Mouse (Mus musculus): Measurements from ENCODE around the gene Ppp2r2c. TPM values are rescaled to one million over a fixed set of nuclear protein-coding genes. Genes with fewer than 3 reads are reported as not detected.

Gene Ppp2r2c
- total and polyA plus RNA-seq, 3 experiments: 0.06 to 0.96 (median 0.78) TPM

- no peaks in the 10 kb centered on the region for H3K79me2 ChIP-seq (replicated peaks; ENCODE audit: control insufficient read depth, insufficient read depth, low read length)
- H3K4me1 ChIP-seq (ENCODE audit: control insufficient read depth, insufficient read depth, low read length): no peaks in the 10 kb centered on the region
- no peak overlapping the region for H3K4me3 ChIP-seq
- H3K36me3 ChIP-seq (ENCODE audit: control insufficient read depth, insufficient read depth, low read length): no peaks in the 10 kb centered on the region
- intact Hi-C loops (cut with DNase I): no loop called here
- no peak overlapping the region for H3K27ac ChIP-seq
- H3K9ac ChIP-seq (ENCODE audit: low read depth, low read length): no peak overlapping the region
- WGBS: 80% methylated on average over 6 of the region's 6 CpGs
- peaks cover 16% of the 10 kb centered on the region for H3K27me3 ChIP-seq (ENCODE audit: control insufficient read depth, insufficient read depth, low read length)
- DNase-seq: no peak
- no peak for TF ChIP-seq CTCF (IDR thresholded peaks at IDR 0.05)
Measured at GRCm38 (mm10) chr5:36870916-36871315, 2.6 kb downstream of the Ppp2r2c start.

- no peak overlapping the region for H3K27ac ChIP-seq
- H3K4me3 ChIP-seq: no peak overlapping the region
- H3K9ac ChIP-seq (ENCODE audit: low read depth, low read length): no peak overlapping the region
- TF ChIP-seq CTCF (IDR thresholded peaks at IDR 0.05) (no peak), EP300 (IDR thresholded peaks at IDR 0.05; ENCODE audit: insufficient read depth, low read depth, low read length) (no peak), POLR2A (IDR thresholded peaks at IDR 0.05; ENCODE audit: insufficient read depth, low read depth, low read length) (no peak)
- peaks cover 1% of the 10 kb centered on the region; the same call in 1 of the 2 replicates for H3K27me3 ChIP-seq (ENCODE audit: control insufficient read depth, insufficient read depth, low read length)
- no peaks in the 10 kb centered on the region for H3K79me2 ChIP-seq (replicated peaks; ENCODE audit: control insufficient read depth, insufficient read depth, low read length)
- H3K4me1 ChIP-seq (ENCODE audit: control insufficient read depth, insufficient read depth, low read length): no peaks in the 10 kb centered on the region
- WGBS: 60% methylated on average over 4 of the region's 4 CpGs
- no peaks in the 10 kb centered on the region for H3K36me3 ChIP-seq (ENCODE audit: control insufficient read depth, insufficient read depth, low read length)
- DNase-seq: no peak
- intact Hi-C loops (cut with DNase I): no loop called here
Measured at GRCm38 (mm10) chr5:36875956-36876355, 7.6 kb downstream of the Ppp2r2c start.

- H3K27me3 ChIP-seq (ENCODE audit: control insufficient read depth, insufficient read depth, low read length): peaks cover 1% of the 10 kb centered on the region; the same call in 1 of the 2 replicates
- H3K4me1 ChIP-seq (ENCODE audit: control insufficient read depth, insufficient read depth, low read length): no peaks in the 10 kb centered on the region
- no peak for DNase-seq
- no peak overlapping the region for H3K9ac ChIP-seq (ENCODE audit: low read depth, low read length)
- no peaks in the 10 kb centered on the region for H3K36me3 ChIP-seq (ENCODE audit: control insufficient read depth, insufficient read depth, low read length)
- 66% methylated on average over 7 of the region's 7 CpGs for WGBS
- no peak for TF ChIP-seq EP300 (IDR thresholded peaks at IDR 0.05; ENCODE audit: insufficient read depth, low read depth, low read length)
- TF ChIP-seq POLR2A (IDR thresholded peaks at IDR 0.05; ENCODE audit: insufficient read depth, low read depth, low read length): no peak
- no peak for TF ChIP-seq CTCF (IDR thresholded peaks at IDR 0.05)
- intact Hi-C loops (cut with DNase I): no loop called here
- H3K27ac ChIP-seq: no peak overlapping the region
- no peak overlapping the region for H3K4me3 ChIP-seq
- H3K79me2 ChIP-seq (replicated peaks; ENCODE audit: control insufficient read depth, insufficient read depth, low read length): no peaks in the 10 kb centered on the region
Measured at GRCm38 (mm10) chr5:36876777-36877396, 8.6 kb downstream of the Ppp2r2c start.

DNA sequence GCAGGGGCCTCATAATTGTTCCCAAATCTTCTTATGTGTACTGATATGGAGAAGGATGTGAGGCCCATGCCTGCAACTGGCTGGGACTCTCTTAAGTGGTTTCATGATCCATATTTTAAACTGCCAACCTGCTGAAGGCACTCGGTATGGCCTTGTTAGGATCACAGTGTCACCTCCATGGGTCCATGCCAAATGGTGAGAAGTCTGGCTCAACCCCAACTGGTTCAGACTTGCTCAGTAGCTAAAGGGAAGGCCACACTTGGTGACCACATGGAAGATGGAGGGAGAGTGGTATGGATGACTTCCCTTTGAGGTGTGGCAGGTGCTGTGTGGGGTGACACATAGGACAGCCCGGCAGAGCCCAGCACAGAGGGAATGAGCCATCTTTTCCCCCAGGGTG is 9.3 kb downstream of the Ppp2r2c start:
- Histone ChIP-seq H3K9ac (ENCODE audit: low read depth, low read length) (no peak overlapping the region), H3K4me1 (ENCODE audit: control insufficient read depth, insufficient read depth, low read length) (no peaks in the 10 kb centered on the region), H3K27me3 (ENCODE audit: control insufficient read depth, insufficient read depth, low read length) (0 out of 2 replicates have a peak, but pooled peaks cover 1% of the 10 kb centered on the region), H3K27ac (no peak overlapping the region), H3K79me2 (replicated peaks; ENCODE audit: control insufficient read depth, insufficient read depth, low read length) (no peaks in the 10 kb centered on the region), H3K36me3 (ENCODE audit: control insufficient read depth, insufficient read depth, low read length) (no peaks in the 10 kb centered on the region), H3K4me3 (no peak overlapping the region)
- 58% methylated on average over 2 of the region's 2 CpGs for WGBS
- no peak for DNase-seq
- intact Hi-C loops (cut with DNase I): no loop called here
- TF ChIP-seq POLR2A (IDR thresholded peaks at IDR 0.05; ENCODE audit: insufficient read depth, low read depth, low read length) (no peak), EP300 (IDR thresholded peaks at IDR 0.05; ENCODE audit: insufficient read depth, low read depth, low read length) (no peak), CTCF (IDR thresholded peaks at IDR 0.05) (no peak)

DNA sequence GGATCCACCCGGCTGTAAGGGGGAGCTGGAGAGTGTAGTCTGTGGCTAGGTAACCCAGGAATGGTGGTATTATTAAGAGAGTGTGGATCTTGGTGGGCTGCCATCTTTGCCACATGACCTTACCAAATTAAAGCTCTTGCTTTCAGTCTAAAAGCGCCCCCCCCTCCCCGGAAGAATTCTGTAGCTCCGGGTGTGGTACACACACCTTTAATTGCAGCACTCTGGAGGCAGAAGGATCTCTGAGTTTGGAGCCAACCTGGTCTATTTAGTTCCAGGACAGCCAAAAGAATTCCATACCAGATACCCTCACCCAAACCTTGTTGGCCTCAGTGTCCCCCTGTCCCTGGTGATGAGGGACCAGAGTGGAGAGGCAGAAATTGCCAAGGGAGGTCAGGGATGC is 10.5 kb downstream of the Ppp2r2c start:
- Histone ChIP-seq H3K4me3 (no peak overlapping the region), H3K4me1 (ENCODE audit: control insufficient read depth, insufficient read depth, low read length) (no peaks in the 10 kb centered on the region), H3K36me3 (ENCODE audit: control insufficient read depth, insufficient read depth, low read length) (no peaks in the 10 kb centered on the region), H3K27me3 (ENCODE audit: control insufficient read depth, insufficient read depth, low read length) (0 out of 2 replicates have a peak, but pooled peaks cover 1% of the 10 kb centered on the region), H3K79me2 (replicated peaks; ENCODE audit: control insufficient read depth, insufficient read depth, low read length) (no peaks in the 10 kb centered on the region), H3K27ac (no peak overlapping the region), H3K9ac (ENCODE audit: low read depth, low read length) (no peak overlapping the region)
- intact Hi-C loops (cut with DNase I): no loop called here
- TF ChIP-seq EP300 (IDR thresholded peaks at IDR 0.05; ENCODE audit: insufficient read depth, low read depth, low read length): no peak
- TF ChIP-seq POLR2A (IDR thresholded peaks at IDR 0.05; ENCODE audit: insufficient read depth, low read depth, low read length): no peak
- TF ChIP-seq CTCF (IDR thresholded peaks at IDR 0.05): no peak
- DNase-seq: no peak
- WGBS: 83% methylated on average over 4 of the region's 4 CpGs

GRCm38 (mm10) chr5:36880622-36881021 is 12.3 kb downstream of the Ppp2r2c start:
- Histone ChIP-seq H3K9ac (ENCODE audit: low read depth, low read length) (no peak overlapping the region), H3K79me2 (replicated peaks; ENCODE audit: control insufficient read depth, insufficient read depth, low read length) (no peaks in the 10 kb centered on the region), H3K4me1 (ENCODE audit: control insufficient read depth, insufficient read depth, low read length) (no peaks in the 10 kb centered on the region), H3K4me3 (no peak overlapping the region), H3K27me3 (ENCODE audit: control insufficient read depth, insufficient read depth, low read length) (0 out of 2 replicates have a peak, but pooled peaks cover 1% of the 10 kb centered on the region), H3K27ac (no peak overlapping the region), H3K36me3 (ENCODE audit: control insufficient read depth, insufficient read depth, low read length) (no peaks in the 10 kb centered on the region)
- no peak for DNase-seq
- TF ChIP-seq EP300 (IDR thresholded peaks at IDR 0.05; ENCODE audit: insufficient read depth, low read depth, low read length): no peak
- no peak for TF ChIP-seq CTCF (IDR thresholded peaks at IDR 0.05)
- no peak for TF ChIP-seq POLR2A (IDR thresholded peaks at IDR 0.05; ENCODE audit: insufficient read depth, low read depth, low read length)
- 64% methylated on average over 5 of the region's 5 CpGs for WGBS
- intact Hi-C loops (cut with DNase I): no loop called here
